Mouse (Mus musculus) embryonic fibroblast, embryonic 13.5 days (primary cell): ENCODE data around the gene Kctd2.

Experiments
- CTCF ChIP-seq: IDR thresholded peaks from 2 replicates; pipeline ENCODE4 v1.5.1; 2011; ENCODE audit warnings: mild to moderate bottlenecking, control low read depth, low read length, moderate library complexity, borderline replicate concordance; ENCODE audit not compliant: insufficient read depth
- POLR2A ChIP-seq: IDR thresholded peaks from 2 replicates; pipeline ENCODE4 v1.6.1; 2011; ENCODE audit warnings: low read depth, mild to moderate bottlenecking, control low read depth, low read length, moderate library complexity

GRCm38 (mm10) chr11:115372737-115373136, 47.2 kb upstream of the Kctd2 start:
- TF ChIP-seq POLR2A (no peak), CTCF (no peak)
